Mouse (Mus musculus): Measurements from ENCODE around the gene Mdm2. TPM values are rescaled to one million over a fixed set of nuclear protein-coding genes. Genes with fewer than 3 reads are reported as not detected.
"Not testable (repeated sequence)": the region's sequence is repeated elsewhere in the genome, so short reads cannot be mapped to it uniquely, and the experiment has no call there.

Gene Mdm2
- total RNA-seq, 4 experiments from 2014 or later = 44.9 to 54.3 (median 51.9) TPM

DNA sequence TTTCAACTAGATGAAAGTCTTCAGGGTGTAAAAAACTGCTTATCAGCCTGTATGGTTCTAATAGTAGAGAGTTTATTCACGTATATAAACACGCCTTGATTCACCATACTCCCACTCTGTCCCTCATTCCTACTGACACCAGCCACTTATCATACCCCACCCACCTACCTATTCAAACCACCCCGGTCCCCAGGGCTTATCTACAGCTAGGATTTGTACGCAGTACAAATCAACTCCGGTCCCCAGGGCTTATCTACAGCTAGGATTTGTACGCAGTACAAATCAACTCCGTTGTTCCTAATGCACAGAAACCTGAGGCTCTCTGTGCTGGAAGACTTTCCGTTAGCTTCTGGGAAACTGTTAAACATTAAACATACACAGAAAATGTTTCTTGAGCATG, 23.1 kb upstream of the Mdm2 start:
- not testable (repeated sequence) for DNase-seq (ENCODE audit: low spot score in 2 of 2)

DNA sequence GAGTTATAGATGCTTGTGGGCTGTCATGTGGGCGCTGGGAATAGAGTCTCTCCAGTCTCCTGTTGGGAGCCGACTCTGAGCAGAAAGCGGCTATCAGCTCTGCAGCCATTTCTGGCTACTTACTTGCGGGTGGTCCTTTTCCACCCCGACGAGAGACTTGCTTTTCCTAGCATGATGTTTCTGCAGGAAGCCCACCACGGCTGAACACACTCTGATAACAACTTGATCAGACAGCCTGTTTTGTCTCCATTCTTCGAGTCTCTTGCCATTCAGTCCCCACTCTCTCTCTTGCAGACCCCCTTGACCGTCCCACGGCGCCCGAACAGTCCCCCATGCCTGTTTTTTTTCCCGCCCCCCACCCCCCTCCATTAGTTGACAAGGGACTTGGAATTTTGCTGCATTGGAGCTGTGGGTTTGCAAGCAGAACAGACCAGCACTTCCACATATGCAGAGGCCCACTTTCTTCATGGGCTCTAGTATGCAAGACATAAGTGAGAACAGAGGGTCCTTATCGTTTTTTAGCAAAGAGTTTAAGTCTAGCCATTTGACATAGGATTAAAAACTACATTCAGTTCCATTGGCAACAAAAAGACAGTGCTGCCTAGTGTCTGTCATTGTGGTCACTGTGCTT, 22.5 kb upstream of the Mdm2 start:
- no peak for DNase-seq (ENCODE audit: low spot score in 2 of 2)

DNA sequence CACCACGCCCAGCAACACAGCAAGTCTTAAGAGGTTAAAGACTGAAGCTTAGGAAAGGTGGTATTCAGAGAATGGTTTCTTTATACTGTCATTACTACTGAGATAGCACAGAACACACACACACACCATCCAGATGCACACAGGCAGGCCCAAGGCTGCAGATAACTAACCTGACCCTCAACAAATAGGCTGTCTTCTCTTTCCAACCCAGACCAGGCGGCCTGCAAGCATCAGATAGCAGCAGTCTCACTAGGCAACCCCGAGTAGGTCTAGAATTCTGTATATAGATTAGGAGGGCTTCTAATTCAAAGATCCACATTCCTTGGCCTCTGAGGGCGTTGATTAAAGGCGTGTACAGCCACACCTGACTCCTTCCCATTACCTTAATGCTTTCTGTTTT, 21.6 kb upstream of the Mdm2 start:
- no peak for DNase-seq (ENCODE audit: low spot score in 2 of 2)

DNA sequence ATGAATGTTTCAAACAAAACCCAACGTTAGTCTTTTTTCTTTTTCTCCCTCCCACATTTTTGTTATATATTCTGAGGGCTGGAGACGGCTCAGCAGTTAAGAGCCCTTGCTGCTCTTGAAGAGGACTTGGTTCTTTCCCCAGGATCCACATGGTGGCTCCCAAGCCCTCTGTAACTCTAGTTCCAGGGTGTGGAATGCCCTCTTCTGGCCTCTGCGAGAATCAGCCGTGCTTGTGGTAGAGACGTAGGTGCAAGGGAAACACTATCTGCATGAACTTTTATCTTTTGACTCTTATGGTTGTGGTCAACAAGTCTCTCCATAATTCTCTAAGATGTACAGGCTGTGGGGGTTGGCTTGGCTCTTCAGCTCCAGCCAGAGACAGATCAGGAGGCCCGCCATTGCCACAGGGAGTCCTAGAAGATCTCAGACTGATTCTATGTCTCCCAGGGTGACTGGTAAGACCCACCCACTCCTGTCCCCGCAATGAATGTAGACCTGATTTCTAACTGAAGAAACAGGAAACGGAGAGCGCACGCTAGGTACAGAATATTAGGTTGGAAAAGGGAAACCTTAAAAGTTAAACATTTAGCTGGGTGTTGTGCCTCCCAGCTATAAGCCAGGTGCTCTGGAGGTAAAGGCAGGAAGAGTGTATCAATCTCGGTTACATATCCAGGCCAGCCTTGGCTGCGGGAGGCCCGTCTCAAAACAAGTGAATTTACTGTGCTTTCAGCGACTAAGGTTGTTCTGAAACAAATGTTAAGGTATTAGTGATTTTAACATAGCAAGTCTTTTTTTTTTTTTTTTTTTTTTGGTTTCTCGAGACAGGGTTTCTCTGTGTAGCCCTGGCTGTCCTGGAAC, 20.9 kb upstream of the Mdm2 start:
- DNase-seq (ENCODE audit: low spot score in 2 of 2) = no peak

DNA sequence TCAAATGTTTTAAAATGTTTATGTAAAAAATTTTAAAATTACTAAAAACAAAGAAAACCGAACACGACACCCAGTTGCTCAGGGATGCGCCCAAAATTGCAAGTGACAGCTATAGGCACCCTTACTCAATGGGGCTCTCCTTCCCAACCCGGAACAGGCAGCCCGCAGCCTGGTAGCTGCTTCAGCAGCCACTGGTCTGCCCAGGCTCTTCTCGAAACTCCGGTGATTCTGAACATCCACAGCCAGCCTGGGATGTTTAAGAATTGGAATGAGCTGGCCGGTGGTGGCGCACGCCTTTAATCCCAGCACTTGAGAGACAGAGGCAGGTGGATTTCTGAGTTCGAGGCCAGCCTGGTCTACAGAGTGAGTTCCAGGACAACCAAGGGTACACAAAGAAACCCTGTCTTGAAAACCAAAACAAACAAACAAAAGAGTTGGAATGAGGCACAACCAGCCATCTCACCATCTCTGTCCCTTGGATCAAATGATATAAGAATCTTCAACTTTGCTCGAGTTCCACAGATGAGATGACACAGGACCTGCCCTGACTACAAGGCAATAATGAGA, 20.2 kb upstream of the Mdm2 start:
- DNase-seq (ENCODE audit: low spot score in 2 of 2) = no peak

DNA sequence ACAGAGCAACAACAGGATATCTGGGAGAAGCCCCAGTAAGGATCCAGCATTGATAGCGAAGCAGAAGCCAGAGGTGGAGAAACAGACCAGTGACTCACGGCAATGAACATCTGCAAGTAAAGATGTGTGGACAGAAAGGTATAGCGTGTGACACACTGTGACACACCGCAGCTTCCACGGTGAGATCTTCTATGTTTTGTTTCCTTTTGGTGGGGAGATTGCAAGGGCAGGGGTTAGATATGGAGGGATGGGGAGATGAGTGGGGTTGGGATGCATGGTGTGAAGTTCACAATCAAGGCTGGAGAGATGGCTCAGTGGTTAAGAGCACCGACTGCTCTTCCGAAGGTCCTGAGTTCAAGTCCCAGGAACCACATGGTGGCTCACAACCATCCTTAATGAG, 19.6 kb upstream of the Mdm2 start:
- no peak for DNase-seq (ENCODE audit: low spot score in 2 of 2)

DNA sequence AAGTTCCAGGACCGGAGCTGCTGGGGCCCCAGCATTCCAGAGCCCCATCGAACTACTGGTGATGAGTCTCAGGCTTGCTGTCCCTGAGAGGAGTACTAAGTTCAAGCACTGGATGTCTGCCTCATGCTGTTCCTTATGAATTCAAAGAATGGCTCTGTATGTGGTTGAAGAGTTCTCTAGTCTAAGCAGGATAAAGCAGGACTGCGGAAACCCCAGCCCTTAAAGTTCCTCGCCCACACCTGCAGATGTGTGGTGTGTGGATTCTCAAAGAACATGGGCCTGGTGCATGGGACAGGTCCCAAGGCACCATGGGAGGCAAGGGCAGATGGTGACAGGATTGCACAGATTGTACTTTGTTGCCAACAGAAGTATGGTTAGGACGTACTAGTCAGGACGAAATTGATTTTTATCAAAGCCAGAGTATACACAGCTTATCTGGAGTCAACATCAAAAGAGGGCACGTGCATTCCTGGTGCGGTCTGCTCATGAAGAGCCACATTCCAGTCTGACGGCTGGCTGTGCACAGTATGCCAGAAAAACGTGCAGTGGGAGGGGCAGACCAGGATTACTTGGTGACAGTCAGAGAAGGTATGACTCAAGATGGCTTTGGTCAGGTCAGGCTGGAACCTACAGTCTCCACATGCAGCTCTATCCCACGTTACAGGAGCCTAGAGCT, 18.7 kb upstream of the Mdm2 start:
- no peak for DNase-seq (ENCODE audit: low spot score in 2 of 2)

DNA sequence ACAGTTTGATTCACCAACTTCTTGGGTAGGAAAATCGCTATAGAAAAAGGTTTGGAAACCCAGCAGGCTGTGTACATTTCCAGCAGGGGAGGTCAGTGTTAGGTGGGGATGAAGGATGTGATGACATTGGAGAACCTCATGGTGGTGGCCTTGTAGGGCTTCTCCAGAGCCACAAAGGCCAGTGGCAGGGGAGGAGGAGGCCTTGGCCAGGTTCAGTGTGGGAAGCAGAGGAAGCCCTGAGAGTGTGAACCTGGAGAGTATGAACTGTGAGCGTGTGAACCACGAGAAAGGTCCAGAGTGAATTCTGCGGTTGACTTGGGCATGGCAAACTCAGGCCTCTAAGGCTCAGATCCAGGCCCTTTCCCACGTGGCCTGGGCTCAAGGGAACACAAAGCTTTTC, 18.0 kb upstream of the Mdm2 start:
- no peak for DNase-seq (ENCODE audit: low spot score in 2 of 2)

DNA sequence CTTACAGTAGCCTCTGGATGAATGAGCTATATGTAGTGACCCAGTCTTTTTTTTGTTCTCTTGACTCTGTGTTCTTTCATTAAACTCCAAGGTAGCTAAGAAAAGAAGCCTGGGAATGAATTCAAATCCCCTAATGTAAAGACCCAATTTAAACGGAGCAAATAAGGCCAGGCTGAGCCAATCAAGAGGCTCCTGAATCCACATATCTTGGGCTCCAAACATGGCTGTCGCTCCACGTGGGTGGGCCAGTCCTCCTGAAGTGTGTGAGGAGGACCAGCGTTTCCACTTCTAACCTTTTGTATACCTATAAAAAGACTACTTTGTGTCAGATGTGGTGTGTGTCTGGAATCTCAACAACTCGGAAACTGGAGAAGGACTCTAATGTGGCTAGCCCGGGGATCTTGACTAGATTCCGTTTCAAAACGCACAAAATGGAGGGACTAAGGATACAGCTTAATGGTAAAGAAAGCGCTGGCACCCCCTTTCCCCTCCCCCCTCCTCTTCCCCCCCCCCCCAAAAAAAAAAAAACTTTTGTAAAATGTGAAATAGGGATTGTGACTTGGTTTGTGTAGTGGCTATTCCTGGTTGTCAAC, 17.1 kb upstream of the Mdm2 start:
- DNase-seq (ENCODE audit: low spot score in 2 of 2) = no peak

DNA sequence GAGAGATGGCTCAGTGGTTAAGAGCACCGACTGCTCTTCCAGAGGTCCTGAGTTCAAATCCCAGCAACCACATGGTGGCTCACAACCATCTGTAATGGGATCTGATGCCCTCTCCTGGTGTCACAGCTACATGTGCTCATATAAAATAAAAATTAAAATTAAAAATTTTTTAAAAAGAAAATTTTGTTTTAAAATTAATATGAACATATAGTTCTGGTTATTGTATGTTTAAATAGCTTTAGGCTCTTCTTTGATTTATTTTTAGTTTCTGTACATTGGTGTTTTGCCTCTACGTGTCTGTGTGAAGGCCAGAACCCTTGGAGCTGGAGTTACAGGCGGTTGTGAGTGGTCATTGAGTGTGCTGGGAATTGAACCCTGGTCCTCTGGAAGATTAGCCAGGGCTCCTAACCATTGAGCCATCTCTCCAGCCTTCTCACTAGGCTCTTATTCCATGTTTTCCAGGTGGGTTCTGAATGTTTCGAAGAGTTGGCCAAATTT, 16.4 kb upstream of the Mdm2 start:
- DNase-seq (ENCODE audit: low spot score in 2 of 2) = no peak

DNA sequence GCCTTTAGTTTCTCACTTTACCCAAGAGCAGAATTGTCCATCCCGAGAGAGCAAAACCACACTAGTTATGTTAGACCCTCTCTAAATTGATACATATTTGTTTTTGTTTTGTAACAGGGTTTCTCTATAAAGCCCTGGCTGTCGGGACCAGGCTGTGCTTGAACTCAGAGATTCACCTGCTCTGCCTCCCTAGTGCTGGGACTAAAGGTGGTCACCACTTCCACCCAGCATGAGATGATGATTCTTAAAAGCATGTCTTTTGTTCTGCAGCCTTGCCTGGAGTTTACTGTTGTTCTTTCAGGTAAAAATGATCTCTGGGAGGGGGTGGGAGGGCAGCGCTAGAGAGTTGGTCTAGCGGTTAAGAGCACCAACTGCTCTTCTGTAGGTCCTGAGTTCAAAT, 15.8 kb upstream of the Mdm2 start:
- no peak for DNase-seq (ENCODE audit: low spot score in 2 of 2)

DNA sequence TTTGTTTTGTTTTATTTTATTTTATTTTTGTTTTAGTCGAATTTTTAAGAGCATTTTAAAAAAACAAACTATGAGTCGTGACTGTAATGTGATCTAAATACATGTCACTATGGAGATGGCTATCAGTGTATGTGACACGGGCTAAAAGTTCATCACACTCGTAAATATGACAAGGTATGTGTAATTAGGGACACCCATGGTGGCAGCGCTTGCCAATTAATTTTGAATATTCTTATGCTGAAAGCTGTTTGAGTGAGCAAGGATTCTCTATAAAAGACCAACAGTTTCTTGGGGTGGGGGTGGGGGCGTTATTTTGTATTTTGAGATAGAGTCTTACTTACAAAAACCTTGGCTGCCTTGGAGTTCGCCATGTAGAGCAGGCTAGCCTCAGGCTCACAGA, 15.1 kb upstream of the Mdm2 start:
- DNase-seq (ENCODE audit: low spot score in 2 of 2) = no peak

DNA sequence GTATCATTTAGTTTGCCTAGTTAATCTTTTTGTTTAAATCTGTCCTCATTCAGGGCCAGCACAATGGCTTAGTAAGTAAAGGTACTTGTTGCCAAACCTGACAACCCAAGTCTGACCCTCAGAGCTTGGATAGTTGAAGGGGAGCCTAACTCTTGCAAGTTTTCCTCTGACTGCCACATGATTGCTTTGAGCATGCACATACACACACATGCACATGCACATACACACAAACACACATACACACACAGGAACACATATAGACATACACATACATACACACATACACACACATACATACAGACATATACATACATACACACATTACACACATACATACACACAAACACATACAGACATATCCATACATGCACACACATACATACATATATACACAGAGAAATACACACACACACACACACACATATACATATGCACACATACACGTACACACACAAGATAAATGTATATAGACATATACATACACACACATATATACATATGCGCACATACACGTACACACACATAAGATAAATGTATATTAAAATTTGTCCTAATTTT, 14.3 kb upstream of the Mdm2 start:
- DNase-seq (ENCODE audit: low spot score in 2 of 2) = no peak

DNA sequence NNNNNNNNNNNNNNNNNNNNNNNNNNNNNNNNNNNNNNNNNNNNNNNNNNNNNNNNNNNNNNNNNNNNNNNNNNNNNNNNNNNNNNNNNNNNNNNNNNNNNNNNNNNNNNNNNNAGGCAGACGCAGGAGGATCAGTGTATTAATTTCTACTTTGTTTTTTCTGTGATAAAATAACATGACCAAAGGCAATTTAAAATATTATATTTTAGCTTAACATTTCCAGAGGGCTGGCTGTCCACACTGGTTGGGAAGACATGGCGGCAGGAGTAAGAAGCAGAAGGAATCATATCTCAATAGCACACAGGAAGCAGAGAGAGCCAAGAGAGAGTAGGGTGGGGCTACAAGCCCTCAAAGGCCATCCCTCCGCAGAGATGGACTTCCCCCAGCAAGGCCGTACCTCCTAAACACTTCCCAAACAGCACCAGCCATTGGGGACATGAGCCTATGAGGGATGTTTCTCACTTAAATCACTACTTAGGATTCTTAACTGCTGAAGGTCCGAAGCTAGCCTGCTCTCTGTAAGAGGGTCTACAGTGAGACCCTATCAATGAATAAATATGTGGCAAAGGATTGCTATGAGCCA, 13.7 kb upstream of the Mdm2 start:
- no peak for DNase-seq (ENCODE audit: low spot score in 2 of 2)

DNA sequence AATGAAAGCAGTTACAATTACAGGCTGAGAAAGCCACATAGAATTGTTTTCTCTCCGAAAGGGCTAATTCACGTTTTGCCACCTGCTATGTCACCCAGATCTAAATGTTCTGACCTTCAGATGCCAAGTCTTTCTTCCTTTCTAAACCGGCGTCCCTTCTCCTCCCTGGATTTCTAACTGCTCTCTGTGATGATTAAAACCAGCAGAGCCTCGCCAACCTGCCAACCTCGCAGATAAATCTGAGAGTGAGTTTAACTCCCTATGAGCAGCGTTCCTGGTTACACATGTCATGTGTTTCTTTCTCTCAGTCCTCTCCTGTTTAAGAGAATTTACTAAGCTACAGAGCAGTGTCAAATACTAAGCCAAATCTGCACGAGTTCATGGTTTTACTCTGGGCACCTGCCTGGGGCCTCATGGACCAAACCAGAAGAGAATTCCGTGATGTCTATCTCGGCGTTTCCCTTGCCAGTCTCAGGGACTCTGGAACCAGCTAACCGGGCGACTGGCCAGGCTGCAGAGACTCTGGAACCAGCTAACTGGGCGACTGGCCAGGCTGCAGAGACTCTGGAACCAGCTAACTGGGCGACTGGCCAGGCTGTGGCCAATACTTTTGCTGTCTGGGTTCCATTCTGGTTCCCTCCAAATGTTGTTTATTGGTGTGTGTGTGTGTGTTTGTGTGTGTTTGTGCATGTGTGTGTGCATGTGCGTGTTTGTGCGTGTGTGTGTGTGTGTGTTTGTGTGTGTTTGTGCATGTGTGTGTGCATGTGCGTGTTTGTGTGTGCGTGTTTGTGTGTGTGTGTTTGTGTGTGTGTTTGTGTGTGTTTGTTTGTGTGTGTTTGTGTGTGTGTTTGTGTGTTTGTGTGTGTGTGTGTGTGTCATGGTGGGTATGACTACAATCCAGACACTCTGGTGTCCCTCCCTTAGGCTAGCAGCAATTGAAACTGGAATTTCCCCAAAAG, 7.9 kb upstream of the Mdm2 start:
- no peak for DNase-seq (ENCODE audit: low spot score in 2 of 2)

DNA sequence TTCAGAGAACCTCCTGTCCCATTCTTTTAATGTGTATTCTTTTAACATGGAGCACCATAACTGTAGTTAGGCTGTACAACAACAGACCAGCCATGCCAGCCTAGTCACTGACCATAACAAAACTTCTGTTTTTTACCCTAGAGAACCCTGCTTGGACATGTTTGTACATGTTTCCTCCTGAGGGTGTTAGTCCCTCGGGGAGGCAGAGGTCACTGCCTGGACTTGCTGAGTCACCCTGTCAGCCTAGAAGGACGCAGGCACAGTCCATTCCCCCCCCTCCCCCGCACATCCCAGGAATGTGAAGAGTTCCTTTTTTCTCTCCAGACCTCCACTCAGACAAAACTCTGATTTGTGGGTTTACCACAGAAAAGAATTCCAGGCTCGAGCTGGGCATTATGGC, 7.0 kb upstream of the Mdm2 start:
- no peak for DNase-seq (ENCODE audit: low spot score in 2 of 2)

DNA sequence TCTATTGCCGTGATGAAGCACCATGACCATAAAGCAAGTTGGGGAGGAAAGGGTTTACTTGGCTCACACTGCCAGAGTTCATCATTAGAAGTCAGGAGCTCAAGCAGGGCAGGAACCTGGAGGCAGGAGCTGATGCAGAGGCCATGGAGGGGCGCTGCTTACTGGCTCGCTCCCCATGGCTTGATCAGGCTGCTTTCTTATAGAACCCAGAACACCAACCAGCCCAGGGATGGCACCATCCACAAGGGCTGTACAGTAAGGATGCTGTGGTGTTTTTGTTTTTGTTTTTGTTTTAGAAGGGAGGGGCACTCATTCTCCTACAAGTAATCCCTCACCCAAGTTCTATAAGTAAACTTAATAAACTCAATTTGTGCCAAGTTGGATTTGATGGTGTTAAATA, 6.1 kb upstream of the Mdm2 start:
- no peak for DNase-seq (ENCODE audit: low spot score in 2 of 2)

DNA sequence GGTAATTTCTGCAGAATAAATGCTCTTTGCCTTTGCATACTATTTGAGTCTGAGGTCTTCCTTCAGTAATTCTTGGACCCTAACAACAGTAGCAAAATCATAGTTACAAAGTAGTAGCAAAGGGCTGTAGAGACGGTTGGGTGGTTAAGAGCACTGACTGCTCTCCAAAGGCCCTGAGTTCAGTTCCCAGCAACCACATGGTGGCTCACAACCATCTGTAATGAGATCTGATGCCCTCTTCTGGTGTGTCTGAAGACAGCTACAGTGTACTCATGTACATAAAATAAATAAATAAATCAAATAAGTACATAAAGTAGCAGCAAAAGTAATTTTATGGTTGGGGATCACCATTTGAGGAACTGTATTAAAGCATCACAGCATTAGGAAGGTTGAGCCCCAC, 5.1 kb upstream of the Mdm2 start:
- DNase-seq (ENCODE audit: low spot score in 2 of 2) = not testable (repeated sequence)

DNA sequence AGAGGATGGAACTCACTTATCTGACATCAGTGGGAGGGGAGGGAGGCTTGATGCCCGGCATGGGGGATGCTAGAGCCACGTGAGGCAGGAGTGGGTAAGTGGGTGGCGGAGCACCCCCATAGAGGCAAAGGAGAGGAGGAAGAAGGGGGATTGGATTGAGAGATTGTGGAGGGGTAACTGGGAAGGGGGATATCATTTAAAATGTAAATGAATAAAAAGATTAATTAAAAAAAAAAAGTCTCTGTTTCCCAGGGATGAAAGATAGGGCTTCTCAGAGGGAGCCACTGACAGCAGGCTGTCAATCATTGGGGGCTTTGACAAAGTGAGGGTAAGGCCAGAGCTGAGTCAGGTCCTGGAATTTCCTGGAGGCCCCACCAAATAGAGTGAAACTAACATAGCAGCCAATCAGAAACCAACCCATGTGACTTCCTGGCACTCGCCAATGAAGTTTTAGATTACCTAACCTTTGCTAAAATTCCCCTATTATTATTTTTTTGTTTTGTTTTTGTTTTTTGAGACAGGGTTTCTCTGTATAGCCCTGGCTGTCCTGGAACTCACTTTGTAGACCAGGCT, 4.5 kb upstream of the Mdm2 start:
- DNase-seq (ENCODE audit: low spot score in 2 of 2) = no peak
